Mouse (Mus musculus): Measurements from ENCODE around the gene Wdr74.

- TF ChIP-seq CTCF (conservative IDR thresholded peaks at IDR 0.05 in 1 of 2, IDR thresholded peaks at IDR 0.05 in 1 of 2; ENCODE audit: low read depth in 2 of 2, low read length in 2 of 2) (no peak), MXI1 (IDR thresholded peaks at IDR 0.05; ENCODE audit: low read depth, low read length) (no peak), POLR2A (IDR thresholded peaks at IDR 0.05; ENCODE audit: low read depth, low read length) (no peak), MAX (IDR thresholded peaks at IDR 0.05; ENCODE audit: low read length) (no peak), EP300 (IDR thresholded peaks at IDR 0.05; ENCODE audit: low read length) (no peak), NRF1 (IDR thresholded peaks at IDR 0.05; ENCODE audit: low read depth, low read length) (no peak), ZC3H11A (IDR thresholded peaks at IDR 0.05; ENCODE audit: low read depth, low read length) (no peak), ETS1 (conservative IDR thresholded peaks at IDR 0.05; ENCODE audit: low read depth, low read length) (no peak), MEF2A (IDR thresholded peaks at IDR 0.05; ENCODE audit: borderline replicate concordance, low read depth, low read length) (no peak), CHD1 (IDR thresholded peaks at IDR 0.05; ENCODE audit: low read depth, low read length) (no peak), MAFK (IDR thresholded peaks at IDR 0.05; ENCODE audit: insufficient replicate concordance, low read length) (no peak)
These were observed 29.4 kb upstream of the Wdr74 start for GRCm38 (mm10) chr19:8706132-8706667.
